Mouse (Mus musculus): ENCODE data around the gene Parl. TPM values are rescaled to one million over a fixed set of nuclear protein-coding genes. Genes with fewer than 3 reads are reported as not detected.

The Parl gene
- polyA plus RNA-seq, 1 experiment: 416 TPM

DNA sequence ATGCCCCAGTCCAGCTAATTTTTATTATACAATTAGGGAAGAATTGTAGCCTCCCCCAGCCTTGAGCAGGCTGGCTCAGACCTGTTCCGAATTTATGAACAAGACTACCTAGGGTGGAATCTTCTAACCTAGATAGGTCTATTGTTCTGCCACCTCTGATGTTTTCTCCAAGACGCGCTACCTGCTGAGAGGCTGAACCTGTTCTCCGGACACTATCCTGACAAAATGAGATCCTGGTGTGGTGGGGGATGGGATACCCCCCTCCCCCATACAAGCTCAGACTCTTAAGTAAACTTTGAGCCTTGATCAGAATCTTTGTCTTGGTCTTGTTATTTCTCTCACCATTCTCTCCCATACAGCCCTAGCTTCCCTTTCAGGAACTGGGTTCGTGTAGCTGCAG is 44.3 kb downstream of the Parl start:
- TF ChIP-seq GATA1 (IDR thresholded peaks at IDR 0.05; ENCODE audit: low read length): no peak

- TF ChIP-seq GATA1 (IDR thresholded peaks at IDR 0.05; ENCODE audit: low read length): no peak
Measured at GRCm38 (mm10) chr16:20248442-20249174, 53.6 kb downstream of the Parl start.

GRCm38 (mm10) chr16:20247103-20247502 is 55.1 kb downstream of the Parl start:
- no peak for TF ChIP-seq GATA1 (IDR thresholded peaks at IDR 0.05; ENCODE audit: low read length)

- TF ChIP-seq GATA1 (IDR thresholded peaks at IDR 0.05; ENCODE audit: low read length): no peak
Measured at GRCm38 (mm10) chr16:20240468-20241414, 61.4 kb downstream of the Parl start, which contains the start of gene Map6d1. TSS of gene Map6d1 (minus strand) at chr16:20241358.

DNA sequence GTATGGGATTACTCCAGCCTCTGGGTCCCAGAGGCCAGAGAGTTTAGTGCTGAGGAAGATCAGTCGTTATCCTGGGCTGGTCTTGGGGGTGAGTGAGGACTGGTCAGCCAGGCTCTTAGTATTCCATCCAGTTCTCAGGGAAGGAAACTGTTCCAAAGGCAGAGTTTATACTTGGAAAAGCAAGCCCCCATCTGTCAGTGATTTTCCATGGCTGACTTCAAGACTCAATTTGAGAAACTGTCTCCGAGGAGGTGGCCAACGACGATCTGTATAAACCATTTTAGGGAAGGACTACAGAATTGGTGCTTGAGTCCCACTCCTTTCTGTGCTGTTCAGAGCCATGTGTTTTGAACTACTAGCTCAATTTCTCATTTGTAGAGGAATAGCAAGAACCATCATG is 63.5 kb downstream of the Parl start:
- no peak for TF ChIP-seq GATA1 (IDR thresholded peaks at IDR 0.05; ENCODE audit: low read length)

- no peak for TF ChIP-seq GATA1 (IDR thresholded peaks at IDR 0.05; ENCODE audit: low read length)
Measured at GRCm38 (mm10) chr16:20237426-20237825, 64.8 kb downstream of the Parl start.

DNA sequence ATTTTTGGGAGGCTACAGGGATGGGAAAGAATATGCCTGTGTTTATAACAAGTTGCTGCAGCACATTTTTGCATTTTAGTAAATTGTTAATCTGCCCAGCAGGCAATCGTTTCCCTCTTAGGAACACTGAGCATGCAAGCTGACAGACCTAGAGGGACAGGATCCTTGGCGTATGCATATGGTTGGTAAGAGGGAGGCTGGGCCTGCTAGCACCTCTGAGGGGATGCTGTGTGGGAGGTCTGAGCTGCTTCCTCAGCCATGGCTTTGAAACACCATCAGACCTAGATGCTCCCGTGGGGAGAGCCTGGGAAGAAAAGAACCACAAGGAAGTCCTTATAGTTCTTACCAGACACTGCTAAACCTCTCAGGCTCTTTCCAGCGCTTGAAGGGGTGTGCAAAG is 67.8 kb downstream of the Parl start:
- no peak for TF ChIP-seq GATA1 (IDR thresholded peaks at IDR 0.05; ENCODE audit: low read length)

Other genes starting within 250 kb of the Parl start
- gene Klhl24, start 204.8 kb downstream of the Parl start, polyA plus RNA-seq (2012): 13.0 and 23.0 TPM in 2 replicates
- gene Yeats2, start 161.3 kb downstream of the Parl start, polyA plus RNA-seq (2012): 34.2 and 47.6 TPM in 2 replicates
- gene Map6d1, start 61.0 kb downstream of the Parl start, polyA plus RNA-seq (2012): not detected in 2 replicates
- not detected in 2 replicates for gene Cyp2ab1, start 23.0 kb upstream of the Parl start, polyA plus RNA-seq (2012)
- gene Abcc5, start 124.0 kb upstream of the Parl start, polyA plus RNA-seq (2012): 5.3 and 6.1 TPM in 2 replicates
- 37.0 and 41.0 TPM in 2 replicates for gene Eif2b5, start 196.4 kb upstream of the Parl start, polyA plus RNA-seq (2012)
- gene Dvl3, start 214.6 kb upstream of the Parl start, polyA plus RNA-seq (2012): 27.3 and 29.1 TPM in 2 replicates
- 66.4 and 77.9 TPM in 2 replicates for gene Ap2m1, start 233.1 kb upstream of the Parl start, polyA plus RNA-seq (2012)
- 31.7 and 40.6 TPM in 2 replicates for gene Abcf3, start 246.2 kb upstream of the Parl start, polyA plus RNA-seq (2012)